Mouse (Mus musculus) hematopoietic stem cell, adult 5-6 weeks (primary cell): ENCODE data around the gene Gm10142. TPM values are rescaled to one million over a fixed set of nuclear protein-coding genes. Genes with fewer than 3 reads are reported as not detected.
A peak's percentile ranks its signal among the peaks of the same experiment; 100 is the strongest.
"Not testable (repeated sequence)": the region's sequence is repeated elsewhere in the genome, so short reads cannot be mapped to it uniquely, and the experiment has no call there.

Experiments
- ATAC-seq, 2 experiments: fragments of 125-278 bp in 1 of 2; replicated peaks in 1 of 2; 2 replicates each; pipeline ENCODE4 v1.8.0; 2016 to 2017; ENCODE audit warnings: inconsistent platforms in 2 of 2, mild to moderate bottlenecking in 2 of 2, moderate number of reproducible peaks in 2 of 2, low read depth in 1 of 2, moderate TSS enrichment in 1 of 2; ENCODE audit not compliant: low FRiP score in 2 of 2, poor library complexity in 2 of 2, severe bottlenecking in 2 of 2, insufficient read depth in 1 of 2, low TSS enrichment in 1 of 2
- total RNA-seq: library from RNA; stranded (forward); fragments of 172-1452, 232-1000 nt; gene quantifications from 2 replicates; pipeline ENCODE4 v1.2.3, GENCODE M21; 2017

Gene Gm10142
- total RNA-seq, 1 experiment from 2014 or later: not detected

GRCm38 (mm10) chr10:77724855-77725254 lies 9.2 kb downstream of the Gm10142 start:
- no peak for ATAC-seq

GRCm38 (mm10) chr10:77726186-77726585 lies 10.6 kb downstream of the Gm10142 start, which contains the start of gene Gm10100:
TSS of gene Gm10100 (plus strand) at chr10:77726486.
- ATAC-seq: no peak

- no peak for ATAC-seq
Measured at GRCm38 (mm10) chr10:77728280-77728679, 12.7 kb downstream of the Gm10142 start.

GRCm38 (mm10) chr10:77729241-77729640 lies 13.6 kb downstream of the Gm10142 start:
- ATAC-seq: 0 out of 4 replicates have a peak, but pooled peaks of 1 of the 2 experiments have one; percentile 28

- ATAC-seq: no peak
Measured at GRCm38 (mm10) chr10:77735928-77736327, 20.3 kb downstream of the Gm10142 start.

GRCm38 (mm10) chr10:77738929-77739328 lies 23.3 kb downstream of the Gm10142 start:
- no peak for ATAC-seq

- not testable (repeated sequence) for ATAC-seq
Measured at GRCm38 (mm10) chr10:77741924-77742688, 26.5 kb downstream of the Gm10142 start, which contains the start of gene Gm18596. TSS of gene Gm18596 (minus strand) at chr10:77742638.

GRCm38 (mm10) chr10:77750686-77751085 lies 35.1 kb downstream of the Gm10142 start:
- ATAC-seq: not testable (repeated sequence)

GRCm38 (mm10) chr10:77751254-77751653 lies 35.6 kb downstream of the Gm10142 start, which contains the start of gene Gm9736:
TSS of gene Gm9736 (minus strand) at chr10:77751354.
- ATAC-seq: not testable (repeated sequence)

GRCm38 (mm10) chr10:77752312-77752711 lies 36.7 kb downstream of the Gm10142 start:
- not testable (repeated sequence) for ATAC-seq

- ATAC-seq: no peak
Measured at GRCm38 (mm10) chr10:77753448-77753847, 37.8 kb downstream of the Gm10142 start.

GRCm38 (mm10) chr10:77759582-77759981 lies 44.0 kb downstream of the Gm10142 start, which contains the start of gene Gm3233:
TSS of gene Gm3233 (minus strand) at chr10:77759682.
- not testable (repeated sequence) for ATAC-seq

Other genes starting within 250 kb of the Gm10142 start
- gene Fam207a, start 200.0 kb upstream of the Gm10142 start, total RNA-seq: 19.2 and 32.6 TPM in 2 replicates
- gene Itgb2, start 185.6 kb upstream of the Gm10142 start, total RNA-seq: 51.2 and 56.5 TPM in 2 replicates
- gene Pttg1ip, start 134.1 kb upstream of the Gm10142 start, total RNA-seq: 56.2 and 65.8 TPM in 2 replicates
- 148 and 150 TPM in 2 replicates for gene Sumo3, start 109.7 kb upstream of the Gm10142 start, total RNA-seq
- gene Gm49325, start 109.6 kb upstream of the Gm10142 start, total RNA-seq: not detected in 2 replicates
- gene Ube2g2, start 93.5 kb upstream of the Gm10142 start, total RNA-seq: 25.6 and 27.5 TPM in 2 replicates
- 2.8 and 3.1 TPM in 2 replicates for gene Tspear, start 29.2 kb upstream of the Gm10142 start, total RNA-seq
- not detected in 2 replicates for gene Gm19402, start 25.1 kb upstream of the Gm10142 start, total RNA-seq
- not detected in 2 replicates for gene Gm9508, start 18.6 kb upstream of the Gm10142 start, total RNA-seq
- not detected in 2 replicates for gene Gm10272, start 9.2 kb upstream of the Gm10142 start, total RNA-seq
- gene Gm10024, start 4.3 kb upstream of the Gm10142 start, total RNA-seq: not detected in 2 replicates
- not detected in 2 replicates for gene Krtap12-1, start 4.8 kb downstream of the Gm10142 start, total RNA-seq
- gene Gm10100, start 10.7 kb downstream of the Gm10142 start, total RNA-seq: not detected in 2 replicates
- gene Gm18596, start 26.8 kb downstream of the Gm10142 start, total RNA-seq: not detected in 2 replicates
- not detected in 2 replicates for gene Gm9736, start 35.5 kb downstream of the Gm10142 start, total RNA-seq
- gene Gm3233, start 43.9 kb downstream of the Gm10142 start, total RNA-seq: not detected in 2 replicates
- not detected in 2 replicates for gene Gm3238, start 55.5 kb downstream of the Gm10142 start, total RNA-seq
- gene Gm7138, start 61.1 kb downstream of the Gm10142 start, total RNA-seq: not detected in 2 replicates
- not detected in 2 replicates for gene Gm3250, start 66.7 kb downstream of the Gm10142 start, total RNA-seq
- not detected in 2 replicates for gene Gm7137, start 72.4 kb downstream of the Gm10142 start, total RNA-seq
- gene Gm9639, start 79.3 kb downstream of the Gm10142 start, total RNA-seq: not detected in 2 replicates
- gene Gm19668, start 83.3 kb downstream of the Gm10142 start, total RNA-seq: not detected in 2 replicates
- gene Gm9507, start 96.0 kb downstream of the Gm10142 start, total RNA-seq: not detected in 2 replicates
- gene Gm2696, start 98.9 kb downstream of the Gm10142 start, total RNA-seq: not detected in 2 replicates
- gene Krtap10-4, start 111.3 kb downstream of the Gm10142 start, total RNA-seq: not detected in 2 replicates
- gene Krtap10-10, start 120.1 kb downstream of the Gm10142 start, total RNA-seq: not detected in 2 replicates
- not detected in 2 replicates for gene Gm36176, start 131.0 kb downstream of the Gm10142 start, total RNA-seq
- not detected in 2 replicates for gene Gm10318, start 137.1 kb downstream of the Gm10142 start, total RNA-seq
- gene Gm3285, start 146.2 kb downstream of the Gm10142 start, total RNA-seq: not detected in 2 replicates
- 0.31 TPM in 1 of 2 replicates, not detected in the other for gene Lrrc3, start 186.7 kb downstream of the Gm10142 start, total RNA-seq